Comparison of ENCODE assay signal across 34 mouse cellular contexts in genomic region chr19:42137167-42137672, GRCm38 (mm10).
"Had no signal": no experiment of that assay in that cellular context is flagged by ENCODE, and none has a peak within 500 bp of the region (broad histone marks: within the 10 kb centered on the region; RNA-seq: fewer than 3 reads in every experiment).

No protein-coding gene starts in this region.

- H3K27me3 ChIP-seq: heart, embryonic 12.5 days; heart, embryonic 15.5 days; hindbrain, embryonic 12.5 days; hindbrain, embryonic 13.5 days; hindbrain, embryonic 15.5 days; intestine, embryonic 15.5 days; kidney, embryonic 15.5 days had no signal

- H3K27ac ChIP-seq: heart, embryonic 13.5 days; heart, embryonic 15.5 days; hindbrain, embryonic 10.5 days; hindbrain, embryonic 12.5 days; hindbrain, embryonic 13.5 days; hindbrain, embryonic 14.5 days; hindbrain, embryonic 15.5 days; hindbrain, postnatal 0 days; intestine, embryonic 15.5 days; kidney, embryonic 15.5 days; kidney, postnatal 0 days; layer of hippocampus, adult 2 months; left cerebral cortex, adult 2 months had no signal

- H3K9me3 ChIP-seq: heart, embryonic 12.5 days; heart, embryonic 13.5 days; heart, embryonic 15.5 days; hindbrain, embryonic 10.5 days; hindbrain, embryonic 12.5 days; hindbrain, embryonic 13.5 days; hindbrain, embryonic 15.5 days; intestine, embryonic 15.5 days; kidney, embryonic 15.5 days had no signal

- H3K4me1 ChIP-seq: heart, embryonic 12.5 days; heart, embryonic 13.5 days; heart, embryonic 15.5 days; hindbrain, embryonic 13.5 days; hindbrain, embryonic 15.5 days; intestine, embryonic 15.5 days; kidney, embryonic 15.5 days had no signal

- H3K4me3 ChIP-seq: heart, embryonic 12.5 days; heart, embryonic 13.5 days; heart, embryonic 15.5 days; hindbrain, embryonic 10.5 days; hindbrain, embryonic 12.5 days; hindbrain, embryonic 13.5 days; hindbrain, embryonic 15.5 days; intestine, embryonic 15.5 days; kidney, embryonic 15.5 days; layer of hippocampus, adult 2 months; left cerebral cortex, adult 2 months had no signal

- H3K4me2 ChIP-seq: heart, embryonic 12.5 days; heart, embryonic 13.5 days; heart, embryonic 15.5 days; hindbrain, embryonic 12.5 days; hindbrain, embryonic 13.5 days; hindbrain, embryonic 14.5 days; hindbrain, embryonic 15.5 days; intestine, embryonic 15.5 days; kidney, embryonic 15.5 days had no signal

- ATAC-seq: hindbrain, embryonic 16.5 days; hindbrain, postnatal 0 days; inflammation-experienced regulatory T-cells, adult 6 months; intestine, embryonic 15.5 days; intestine, embryonic 16.5 days; intestine, postnatal 0 days had no signal

- H3K36me3 ChIP-seq: heart, embryonic 12.5 days; heart, embryonic 13.5 days; heart, embryonic 15.5 days; hindbrain, embryonic 10.5 days; hindbrain, embryonic 12.5 days; hindbrain, embryonic 13.5 days; hindbrain, embryonic 15.5 days; intestine, embryonic 15.5 days; kidney, embryonic 15.5 days had no signal

- DNase-seq: heart, postnatal 10 days; heart, postnatal 14 days; heart, postnatal 36 days; heart, postnatal 4 days; kidney, adult 11 months; kidney, adult 18-20 months; kidney, adult 2 months; kidney, adult 8-10 months; kidney, adult 9 months; kidney, postnatal 10 days; kidney, postnatal 14 days; kidney, postnatal 25 days; kidney, postnatal 36 days; kidney, postnatal 4 days; layer of hippocampus, adult 9-11 months; layer of hippocampus, postnatal 36 days had no signal

- H3K9ac ChIP-seq: heart, embryonic 12.5 days; heart, embryonic 13.5 days; heart, embryonic 15.5 days; hindbrain, embryonic 12.5 days; hindbrain, embryonic 13.5 days; hindbrain, embryonic 14.5 days; hindbrain, embryonic 15.5 days; intestine, embryonic 15.5 days; kidney, embryonic 15.5 days had no signal
